Comparison of ENCODE assay signal across 8 mouse cellular contexts in the genomic region with DNA sequence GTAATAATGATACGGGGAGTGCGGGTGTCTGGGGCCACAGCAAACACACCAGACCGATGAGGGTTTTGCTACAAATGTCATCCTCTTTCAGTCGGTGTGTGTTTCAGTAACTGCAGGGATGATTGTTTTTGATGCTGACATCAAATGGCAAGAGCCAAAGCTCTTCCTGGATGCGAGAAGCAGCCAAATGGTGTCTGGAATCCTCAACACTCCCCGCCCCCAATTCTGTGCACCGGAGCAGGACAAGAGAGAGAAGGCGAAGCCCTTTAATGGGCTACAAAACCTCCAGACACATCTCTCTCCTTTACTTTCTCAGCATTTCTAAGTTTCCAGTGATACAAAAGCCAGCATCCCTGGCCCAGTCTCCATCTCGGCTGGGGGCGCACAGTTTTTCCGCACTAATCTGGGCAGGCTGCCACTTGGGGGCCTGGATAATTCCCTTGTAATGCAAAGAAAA.
DNase-seq lines count a peak whose midpoint lies in the region; ATAC-seq lines count a peak whose summit lies in the region.
"Had no signal": no experiment of that assay in that cellular context is flagged by ENCODE, and none has a peak within 500 bp of the region (broad histone marks: within the 10 kb centered on the region; RNA-seq: fewer than 3 reads in every experiment).

No protein-coding gene starts in this region.

- no peak overlapping the region for H3K4me3 ChIP-seq in embryonic facial prominence, embryonic 12.5 days
- H3K4me3 ChIP-seq in hindbrain, embryonic 16.5 days (ENCODE audit: low read length), result peak overlapping the region; percentile 14
- H3K4me3 ChIP-seq in neural tube, embryonic 15.5 days (replicated peaks), result no peak overlapping the region

- WGBS in embryonic facial prominence, embryonic 12.5 days, result 10% methylated on average over 11 of the region's 11 CpGs
- WGBS in hindbrain, embryonic 16.5 days, result 7% methylated on average over 11 of the region's 11 CpGs
- WGBS in neural tube, embryonic 15.5 days, result 12% methylated on average over 11 of the region's 11 CpGs

- H3K27me3 ChIP-seq in embryonic facial prominence, embryonic 12.5 days, result no peaks in the 10 kb centered on the region
- no peaks in the 10 kb centered on the region for H3K27me3 ChIP-seq in hindbrain, embryonic 16.5 days (replicated peaks; ENCODE audit: control insufficient read depth, insufficient read depth, low read length)
- no peaks in the 10 kb centered on the region for H3K27me3 ChIP-seq in neural tube, embryonic 15.5 days (replicated peaks)

- H3K4me2 ChIP-seq in embryonic facial prominence, embryonic 12.5 days (replicated peaks), result peak overlapping the region; percentile 26
- peak overlapping the region; percentile 49 for H3K4me2 ChIP-seq in hindbrain, embryonic 16.5 days (ENCODE audit: low read length)
- peak overlapping the region; percentile 42 for H3K4me2 ChIP-seq in neural tube, embryonic 15.5 days

- no peak for ATAC-seq in embryonic facial prominence, embryonic 12.5 days (ENCODE audit: insufficient number of reproducible peaks, insufficient read depth, low FRiP score, low TSS enrichment)
- no peak for ATAC-seq in hindbrain, embryonic 16.5 days
- no peak for ATAC-seq in neural tube, embryonic 15.5 days (ENCODE audit: low FRiP score)

- H3K9ac ChIP-seq in embryonic facial prominence, embryonic 12.5 days, result no peak overlapping the region
- H3K9ac ChIP-seq in hindbrain, embryonic 16.5 days (ENCODE audit: low read depth, low read length), result peak overlapping the region; percentile 26
- H3K9ac ChIP-seq in neural tube, embryonic 15.5 days (replicated peaks), result no peak overlapping the region

- no peaks in the 10 kb centered on the region for H3K9me3 ChIP-seq in embryonic facial prominence, embryonic 12.5 days
- no peaks in the 10 kb centered on the region for H3K9me3 ChIP-seq in hindbrain, embryonic 16.5 days (ENCODE audit: control insufficient read depth, low read length)
- H3K9me3 ChIP-seq in neural tube, embryonic 15.5 days (replicated peaks), result no peaks in the 10 kb centered on the region

- peak; percentile 8 to 29 for DNase-seq in kidney, postnatal 4 days
- DNase-seq in kidney, adult 18-20 months, result no peak
- no peak for DNase-seq in adipocyte (ENCODE audit: low spot score)
- no peak for DNase-seq in frontal cortex, postnatal 36 days (ENCODE audit: low spot score in 2 of 2)
- DNase-seq: heart, postnatal 4 days had no signal

- no peaks in the 10 kb centered on the region for H3K36me3 ChIP-seq in embryonic facial prominence, embryonic 12.5 days
- no peaks in the 10 kb centered on the region for H3K36me3 ChIP-seq in hindbrain, embryonic 16.5 days (ENCODE audit: control insufficient read depth, insufficient read depth, low read length)
- no peaks in the 10 kb centered on the region for H3K36me3 ChIP-seq in neural tube, embryonic 15.5 days

- H3K27ac ChIP-seq in embryonic facial prominence, embryonic 12.5 days, result no peak overlapping the region
- H3K27ac ChIP-seq in hindbrain, embryonic 16.5 days (ENCODE audit: low read depth, low read length), result no peak overlapping the region
- 0 out of 2 replicates have a peak overlapping the region, but pooled peaks have one; percentile 9 for H3K27ac ChIP-seq in neural tube, embryonic 15.5 days (replicated peaks)

- H3K4me1 ChIP-seq in embryonic facial prominence, embryonic 12.5 days, result peaks cover 6% of the 10 kb centered on the region
- H3K4me1 ChIP-seq in hindbrain, embryonic 16.5 days (ENCODE audit: control insufficient read depth, insufficient read depth, low read depth, low read length), result peaks cover 5% of the 10 kb centered on the region
- peaks cover 8% of the 10 kb centered on the region; the same call in 1 of the 2 replicates for H3K4me1 ChIP-seq in neural tube, embryonic 15.5 days

Comparison
In these comparisons a context has a peak if more than half of its experiments do, and no peak if none do; other contexts are left out.
1. DNase-seq: peak in kidney, postnatal 4 days (2 of 2); none in kidney, adult 18-20 months (single experiment), adipocyte (single experiment) and frontal cortex, postnatal 36 days (0 of 2).
2. Peak in every context shown above with its lines, with median percentiles within 50 percentile points of each other: H3K4me2 ChIP-seq.